Mouse (Mus musculus) G1E (cell line): Measurements from ENCODE around the gene Dcdc2b. TPM values are rescaled to one million over a fixed set of nuclear protein-coding genes. Genes with fewer than 3 reads are reported as not detected.

ENCODE experiments used
- ATAC-seq: 2 replicates; pipeline ENCODE4 v1.8.0; 2016; ENCODE audit warnings: mild to moderate bottlenecking; ENCODE audit not compliant: insufficient number of reproducible peaks, poor library complexity, low FRiP score, severe bottlenecking; ENCODE audit errors: extremely low read depth
- DNase-seq: peaks from one replicate; pipeline ENCODE4 v3.0.0; 2012; ENCODE audit warnings: low spot score
- H3K27me3 ChIP-seq: 2 replicates; pipeline ENCODE4 v1.6.1; 2012; ENCODE audit warnings: mild to moderate bottlenecking, low read length, inconsistent platforms; ENCODE audit not compliant: insufficient read depth
- H3K36me3 ChIP-seq: replicated peaks from 2 replicates; pipeline ENCODE3; 2012; ENCODE audit warnings: mild to moderate bottlenecking, inconsistent platforms
- H3K4me1 ChIP-seq: 2 replicates; pipeline ENCODE4 v1.6.1; 2012; ENCODE audit warnings: low read depth, low read length, inconsistent platforms, mixed read lengths; ENCODE audit not compliant: insufficient read depth
- H3K4me3 ChIP-seq: 2 replicates; pipeline ENCODE4 v1.5.1; 2012; ENCODE audit warnings: low read depth, mild to moderate bottlenecking, inconsistent platforms, low read length, moderate library complexity, mixed read lengths
- H3K9me3 ChIP-seq: replicated peaks from 2 replicates; pipeline ENCODE4 v1.6.1; 2012; ENCODE audit warnings: inconsistent platforms
- CTCF ChIP-seq: IDR thresholded peaks from 2 replicates; pipeline ENCODE4 v1.5.1; 2012; ENCODE audit warnings: low read depth, low read length, inconsistent platforms, mixed read lengths
- GATA1 ChIP-seq: IDR thresholded peaks from 2 replicates; pipeline ENCODE4 v1.6.1; 2012; ENCODE audit warnings: borderline replicate concordance, low read length, inconsistent platforms, mixed read lengths
- GATA2 ChIP-seq: IDR thresholded peaks from 2 replicates; pipeline ENCODE4 v1.6.1; 2012; ENCODE audit warnings: low read depth, low read length, inconsistent platforms, borderline replicate concordance
- POLR2AphosphoS5 ChIP-seq: IDR thresholded peaks from 2 replicates; pipeline ENCODE4 v1.6.1; 2012; ENCODE audit warnings: low read depth, low read length, inconsistent platforms; ENCODE audit not compliant: insufficient replicate concordance
- TAL1 ChIP-seq: conservative IDR thresholded peaks from 2 replicates; pipeline ENCODE4 v1.6.1; 2012; ENCODE audit warnings: low read depth, low read length, inconsistent platforms, mixed read lengths
- polyA plus RNA-seq: library from polyadenylated mRNA; stranded (reverse); fragments of >175 nt; gene quantifications from 2 replicates; pipeline ENCODE4 v1.2.3, GENCODE M21; 2012
- total RNA-seq, 2 experiments: library from RNA; stranded (forward) in 1 of 2; stranded (reverse) in 1 of 2; fragments of 200-1000 nt in 1 of 2; fragments of >200 nt in 1 of 2; fragmentation: Nextera tagmentation in 1 of 2; gene quantifications; 2 replicates each; pipeline ENCODE4 v1.2.3; 2014 to 2017

Dcdc2b gene
- total and polyA plus RNA-seq, 3 experiments, result 0.25 to 0.33 TPM; not detected in 1

- ATAC-seq, result no peak
- TF ChIP-seq POLR2AphosphoS5 (no peak), GATA1 (no peak), TAL1 (no peak), CTCF (no peak), GATA2 (no peak)
- H3K9me3 ChIP-seq, result no peaks in the 10 kb centered on the region
Measured at GRCm38 (mm10) chr4:129570028-129570427, 44.0 kb downstream of the Dcdc2b start.

GRCm38 (mm10) chr4:129568366-129568765, 45.7 kb downstream of the Dcdc2b start:
- H3K9me3 ChIP-seq, result no peaks in the 10 kb centered on the region
- H3K4me3 ChIP-seq, result no peak overlapping the region
- DNase-seq, result no peak
- TF ChIP-seq TAL1 (no peak), POLR2AphosphoS5 (no peak), GATA1 (no peak), CTCF (no peak), GATA2 (no peak)
- peaks cover 5% of the 10 kb centered on the region for H3K4me1 ChIP-seq
- H3K27me3 ChIP-seq, result peaks cover 36% of the 10 kb centered on the region
- H3K36me3 ChIP-seq, result no peaks in the 10 kb centered on the region
- no peak for ATAC-seq

More at GRCm38 (mm10) chr4:129570028-129570427, 44.0 kb downstream of the Dcdc2b start:
- peaks cover 46% of the 10 kb centered on the region for H3K27me3 ChIP-seq
- H3K4me3 ChIP-seq, result no peak overlapping the region
- no peak for DNase-seq
- H3K4me1 ChIP-seq, result peaks cover 11% of the 10 kb centered on the region
- H3K36me3 ChIP-seq, result no peaks in the 10 kb centered on the region

GRCm38 (mm10) chr4:129565139-129565538, 48.9 kb downstream of the Dcdc2b start:
- no peak for DNase-seq
- H3K9me3 ChIP-seq, result no peaks in the 10 kb centered on the region
- 0 out of 2 replicates have a peak, but pooled peaks cover 3% of the 10 kb centered on the region for H3K4me1 ChIP-seq
- no peaks in the 10 kb centered on the region for H3K36me3 ChIP-seq
- peaks cover 12% of the 10 kb centered on the region for H3K27me3 ChIP-seq
- TF ChIP-seq GATA2 (no peak), GATA1 (no peak), TAL1 (no peak), CTCF (no peak), POLR2AphosphoS5 (no peak)
- ATAC-seq, result no peak
- no peak overlapping the region for H3K4me3 ChIP-seq

GRCm38 (mm10) chr4:129563718-129564117, 50.3 kb downstream of the Dcdc2b start:
- Histone ChIP-seq H3K4me3 (no peak overlapping the region), H3K4me1 (0 out of 2 replicates have a peak, but pooled peaks cover under 1% of the 10 kb centered on the region)
- no peak for ATAC-seq

GRCm38 (mm10) chr4:129561184-129561583, 52.9 kb downstream of the Dcdc2b start:
- Histone ChIP-seq H3K9me3 (no peaks in the 10 kb centered on the region), H3K36me3 (no peaks in the 10 kb centered on the region), H3K27me3 (no peaks in the 10 kb centered on the region; the same call in 1 of the 2 replicates), H3K4me1 (peaks cover 23% of the 10 kb centered on the region), H3K4me3 (no peak overlapping the region)
- DNase-seq (no peak), ATAC-seq (no peak)
- TF ChIP-seq TAL1 (no peak), POLR2AphosphoS5 (no peak), GATA2 (no peak), GATA1 (no peak), CTCF (no peak)

More at GRCm38 (mm10) chr4:129563718-129564117, 50.3 kb downstream of the Dcdc2b start:
- H3K27me3 ChIP-seq, result peaks cover 8% of the 10 kb centered on the region
- TF ChIP-seq GATA1, result no peak
- TF ChIP-seq GATA2, result no peak
- no peak for TF ChIP-seq TAL1
- TF ChIP-seq CTCF, result no peak
- no peak for TF ChIP-seq POLR2AphosphoS5
- H3K36me3 ChIP-seq, result no peaks in the 10 kb centered on the region
- H3K9me3 ChIP-seq, result no peaks in the 10 kb centered on the region
- DNase-seq, result no peak

Other genes with a start within 250 kb of the Dcdc2b start
- not detected in 2 replicates for gene Zbtb8a, start 236.1 kb downstream of the Dcdc2b start, total RNA-seq (2014; fragmentation: Nextera tagmentation)
- gene Zbtb8a, start 236.1 kb downstream of the Dcdc2b start, total RNA-seq (2017), result 0.64 and 0.87 TPM in 2 replicates
- 0.14 and 0.17 TPM in 2 replicates for gene Zbtb8a, start 236.1 kb downstream of the Dcdc2b start, polyA plus RNA-seq
- gene Zbtb8b, start 173.4 kb downstream of the Dcdc2b start, total RNA-seq (2014; fragmentation: Nextera tagmentation), result not detected in 2 replicates
- gene Zbtb8b, start 173.4 kb downstream of the Dcdc2b start, total RNA-seq (2017), result 0.06 and 0.16 TPM in 2 replicates
- gene Zbtb8b, start 173.4 kb downstream of the Dcdc2b start, polyA plus RNA-seq, result not detected in 2 replicates
- gene Bsdc1, start 152.7 kb downstream of the Dcdc2b start, total RNA-seq (2014; fragmentation: Nextera tagmentation), result 25.0 and 91.3 TPM in 2 replicates
- gene Bsdc1, start 152.7 kb downstream of the Dcdc2b start, total RNA-seq (2017), result 28.4 and 29.1 TPM in 2 replicates
- gene Bsdc1, start 152.7 kb downstream of the Dcdc2b start, polyA plus RNA-seq, result 25.7 and 34.8 TPM in 2 replicates
- gene Tssk3, start 123.2 kb downstream of the Dcdc2b start, total RNA-seq (2014; fragmentation: Nextera tagmentation), result not detected in 2 replicates
- gene Tssk3, start 123.2 kb downstream of the Dcdc2b start, total RNA-seq (2017), result 0.38 TPM in 1 of 2 replicates, not detected in the other
- gene Tssk3, start 123.2 kb downstream of the Dcdc2b start, polyA plus RNA-seq, result not detected in 2 replicates
- not detected in 2 replicates for gene Fam229a, start 123.1 kb downstream of the Dcdc2b start, total RNA-seq (2014; fragmentation: Nextera tagmentation)
- not detected in 2 replicates for gene Fam229a, start 123.1 kb downstream of the Dcdc2b start, total RNA-seq (2017)
- gene Fam229a, start 123.1 kb downstream of the Dcdc2b start, polyA plus RNA-seq, result 0.31 TPM in 1 of 2 replicates, not detected in the other
- gene Marcksl1, start 100.7 kb downstream of the Dcdc2b start, total RNA-seq (2014; fragmentation: Nextera tagmentation), result 14.5 and 18.7 TPM in 2 replicates
- gene Marcksl1, start 100.7 kb downstream of the Dcdc2b start, total RNA-seq (2017), result 13.4 and 13.6 TPM in 2 replicates
- gene Marcksl1, start 100.7 kb downstream of the Dcdc2b start, polyA plus RNA-seq, result 38.9 and 47.0 TPM in 2 replicates
- gene Hdac1, start 71.5 kb downstream of the Dcdc2b start, total RNA-seq (2014; fragmentation: Nextera tagmentation), result 79.8 and 86.5 TPM in 2 replicates
- gene Hdac1, start 71.5 kb downstream of the Dcdc2b start, total RNA-seq (2017), result 64.5 and 76.7 TPM in 2 replicates
- 53.7 and 63.6 TPM in 2 replicates for gene Hdac1, start 71.5 kb downstream of the Dcdc2b start, polyA plus RNA-seq
- 3.5 TPM in 1 of 2 replicates, not detected in the other for gene Lck, start 40.6 kb downstream of the Dcdc2b start, total RNA-seq (2014; fragmentation: Nextera tagmentation)
- gene Lck, start 40.6 kb downstream of the Dcdc2b start, total RNA-seq (2017), result 1.7 and 2.1 TPM in 2 replicates
- gene Lck, start 40.6 kb downstream of the Dcdc2b start, polyA plus RNA-seq, result 1.3 and 1.8 TPM in 2 replicates
- not detected in 2 replicates for gene Fam167b, start 35.7 kb downstream of the Dcdc2b start, total RNA-seq (2014; fragmentation: Nextera tagmentation)
- gene Fam167b, start 35.7 kb downstream of the Dcdc2b start, total RNA-seq (2017), result not detected in 2 replicates
- gene Fam167b, start 35.7 kb downstream of the Dcdc2b start, polyA plus RNA-seq, result not detected in 2 replicates
- 152 and 159 TPM in 2 replicates for gene Eif3i, start 13.6 kb downstream of the Dcdc2b start, total RNA-seq (2014; fragmentation: Nextera tagmentation)
- 241 and 272 TPM in 2 replicates for gene Eif3i, start 13.6 kb downstream of the Dcdc2b start, total RNA-seq (2017)
- 130 and 133 TPM in 2 replicates for gene Eif3i, start 13.6 kb downstream of the Dcdc2b start, polyA plus RNA-seq
- gene Tmem234, start 13.6 kb downstream of the Dcdc2b start, total RNA-seq (2014; fragmentation: Nextera tagmentation), result 129 and 155 TPM in 2 replicates
- gene Tmem234, start 13.6 kb downstream of the Dcdc2b start, total RNA-seq (2017), result 104 and 120 TPM in 2 replicates
- 207 and 224 TPM in 2 replicates for gene Tmem234, start 13.6 kb downstream of the Dcdc2b start, polyA plus RNA-seq
- 23.6 and 24.4 TPM in 2 replicates for gene Iqcc, start 4.8 kb upstream of the Dcdc2b start, total RNA-seq (2014; fragmentation: Nextera tagmentation)
- 35.0 and 36.7 TPM in 2 replicates for gene Iqcc, start 4.8 kb upstream of the Dcdc2b start, total RNA-seq (2017)
- 7.0 and 8.8 TPM in 2 replicates for gene Iqcc, start 4.8 kb upstream of the Dcdc2b start, polyA plus RNA-seq
- 1.1 TPM in 1 of 2 replicates, not detected in the other for gene Ccdc28b, start 9.7 kb upstream of the Dcdc2b start, total RNA-seq (2014; fragmentation: Nextera tagmentation)
- gene Ccdc28b, start 9.7 kb upstream of the Dcdc2b start, total RNA-seq (2017), result 20.7 and 23.8 TPM in 2 replicates
- gene Ccdc28b, start 9.7 kb upstream of the Dcdc2b start, polyA plus RNA-seq, result 4.8 and 4.9 TPM in 2 replicates
- 35.5 and 39.7 TPM in 2 replicates for gene Txlna, start 26.8 kb upstream of the Dcdc2b start, total RNA-seq (2014; fragmentation: Nextera tagmentation)
- gene Txlna, start 26.8 kb upstream of the Dcdc2b start, total RNA-seq (2017), result 73.5 and 79.6 TPM in 2 replicates
- 57.1 and 62.5 TPM in 2 replicates for gene Txlna, start 26.8 kb upstream of the Dcdc2b start, polyA plus RNA-seq
- 54.7 and 57.9 TPM in 2 replicates for gene Kpna6, start 58.5 kb upstream of the Dcdc2b start, total RNA-seq (2014; fragmentation: Nextera tagmentation)
- gene Kpna6, start 58.5 kb upstream of the Dcdc2b start, total RNA-seq (2017), result 21.0 and 23.1 TPM in 2 replicates
- 19.9 and 21.0 TPM in 2 replicates for gene Kpna6, start 58.5 kb upstream of the Dcdc2b start, polyA plus RNA-seq
- gene Tmem39b, start 82.6 kb upstream of the Dcdc2b start, total RNA-seq (2014; fragmentation: Nextera tagmentation), result 18.3 and 24.8 TPM in 2 replicates
- gene Tmem39b, start 82.6 kb upstream of the Dcdc2b start, total RNA-seq (2017), result 2.1 and 3.9 TPM in 2 replicates
- 31.1 and 34.3 TPM in 2 replicates for gene Tmem39b, start 82.6 kb upstream of the Dcdc2b start, polyA plus RNA-seq
- gene Khdrbs1, start 128.0 kb upstream of the Dcdc2b start, total RNA-seq (2014; fragmentation: Nextera tagmentation), result 133 and 137 TPM in 2 replicates
- gene Khdrbs1, start 128.0 kb upstream of the Dcdc2b start, total RNA-seq (2017), result 72.6 and 87.2 TPM in 2 replicates
- 260 and 353 TPM in 2 replicates for gene Khdrbs1, start 128.0 kb upstream of the Dcdc2b start, polyA plus RNA-seq
- 712 and 801 TPM in 2 replicates for gene Ptp4a2, start 197.0 kb upstream of the Dcdc2b start, total RNA-seq (2014; fragmentation: Nextera tagmentation)
- 371 and 464 TPM in 2 replicates for gene Ptp4a2, start 197.0 kb upstream of the Dcdc2b start, total RNA-seq (2017)
- 37.5 and 45.6 TPM in 2 replicates for gene Ptp4a2, start 197.0 kb upstream of the Dcdc2b start, polyA plus RNA-seq